Mouse (Mus musculus): ENCODE data around the gene Olfr857. TPM values are rescaled to one million over a fixed set of nuclear protein-coding genes. Genes with fewer than 3 reads are reported as not detected.
"Not testable (repeated sequence)": the region's sequence is repeated elsewhere in the genome, so short reads cannot be mapped to it uniquely, and the experiment has no call there.

The Olfr857 gene
- 0.14 TPM in 1 of 2 replicates, not detected in the other for polyA plus RNA-seq (2012; rRNA removed)

- no peak for DNase-seq (ENCODE audit: extremely low spot score in 1 of 2, low spot score in 1 of 2)
These were observed at the start of gene Olfr857 for GRCm38 (mm10) chr9:19709133-19709532. TSS of gene Olfr857 (plus strand) at chr9:19709433.

- no peak for DNase-seq (ENCODE audit: extremely low spot score in 1 of 2, low spot score in 1 of 2)
These were observed 19.0 kb upstream of the Olfr857 start for GRCm38 (mm10) chr9:19690281-19690680.

GRCm38 (mm10) chr9:19691426-19691825 is 17.8 kb upstream of the Olfr857 start:
- no peak for DNase-seq (ENCODE audit: extremely low spot score in 1 of 2, low spot score in 1 of 2)

DNA sequence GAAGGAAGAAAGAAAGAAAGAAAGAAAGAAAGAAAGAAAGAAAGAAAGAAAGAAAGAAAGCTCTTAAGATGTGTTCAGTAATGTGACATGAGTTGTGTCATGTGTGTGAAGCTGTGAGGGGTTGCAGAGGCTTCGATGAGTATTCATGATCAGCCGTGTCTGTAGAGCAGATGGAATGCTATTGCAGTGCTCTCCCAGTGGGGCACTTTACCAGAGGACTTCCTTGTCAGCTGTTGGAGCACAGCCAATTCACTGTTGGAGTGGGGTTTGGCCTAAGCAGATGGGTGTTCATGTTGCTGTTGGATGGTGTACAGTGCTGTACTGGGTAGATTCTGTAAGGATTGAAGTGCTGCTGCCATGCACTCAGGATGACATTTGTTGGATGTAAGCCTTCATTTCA is 16.8 kb upstream of the Olfr857 start:
- no peak for DNase-seq (ENCODE audit: extremely low spot score in 1 of 2, low spot score in 1 of 2)

GRCm38 (mm10) chr9:19694285-19694684 is 14.9 kb upstream of the Olfr857 start:
- not testable (repeated sequence) for DNase-seq (ENCODE audit: extremely low spot score in 1 of 2, low spot score in 1 of 2)

DNA sequence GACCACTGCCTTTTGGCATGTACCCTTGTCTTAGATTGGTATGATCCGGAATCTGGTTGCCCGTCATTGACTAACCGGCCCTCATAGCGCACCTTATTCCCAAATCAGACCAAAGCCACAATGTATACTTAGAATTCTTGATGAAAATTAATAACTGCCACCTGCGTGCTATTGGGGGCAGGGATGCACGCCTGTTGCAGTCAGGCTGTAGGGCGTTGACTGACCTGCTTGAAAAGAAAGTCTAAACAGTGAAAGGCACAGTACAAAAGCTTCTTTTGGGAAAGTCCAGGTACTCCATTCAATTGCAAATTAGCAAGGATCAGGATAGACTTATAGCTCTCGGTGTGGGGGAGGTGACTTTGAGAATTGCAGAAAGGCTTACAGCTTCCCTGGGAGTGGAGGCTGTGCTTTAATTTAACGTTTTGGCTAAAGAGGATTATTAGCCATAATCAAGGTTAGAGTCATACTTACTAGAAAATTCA is 14.3 kb upstream of the Olfr857 start:
- not testable (repeated sequence) for DNase-seq (ENCODE audit: extremely low spot score in 1 of 2, low spot score in 1 of 2)

DNA sequence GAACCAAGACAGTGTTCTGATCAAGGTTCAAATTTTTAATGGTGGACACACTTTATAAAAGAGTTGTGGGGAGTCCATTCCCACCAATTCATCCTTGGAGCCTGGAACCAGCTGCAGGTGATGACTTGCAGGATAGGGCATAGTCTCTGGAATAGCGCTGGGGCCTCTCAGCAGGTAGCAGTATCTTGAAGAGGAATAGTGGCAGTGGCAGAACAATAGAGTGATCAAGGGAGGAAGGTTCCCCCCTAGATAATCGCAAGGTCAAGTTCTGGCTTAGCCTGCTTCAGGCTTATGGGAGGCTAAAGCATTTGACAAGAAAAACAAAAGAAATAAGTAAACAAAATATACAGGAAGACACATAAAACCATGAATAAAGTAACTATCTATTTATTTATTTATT is 4.7 kb upstream of the Olfr857 start:
- DNase-seq (ENCODE audit: extremely low spot score in 1 of 2, low spot score in 1 of 2), result not testable (repeated sequence)

Other genes starting within 250 kb of the Olfr857 start
- gene Olfr850, start 231.2 kb upstream of the Olfr857 start, polyA plus RNA-seq (2012; rRNA removed), result not detected in 2 replicates
- not detected in 2 replicates for gene Olfr851, start 216.1 kb upstream of the Olfr857 start, polyA plus RNA-seq (2012; rRNA removed)
- gene Olfr853, start 168.4 kb upstream of the Olfr857 start, polyA plus RNA-seq (2012; rRNA removed), result not detected in 2 replicates
- not detected in 2 replicates for gene Olfr854, start 142.1 kb upstream of the Olfr857 start, polyA plus RNA-seq (2012; rRNA removed)
- gene Olfr855, start 126.8 kb upstream of the Olfr857 start, polyA plus RNA-seq (2012; rRNA removed), result not detected in 2 replicates
- gene Zfp317, start 87.3 kb upstream of the Olfr857 start, polyA plus RNA-seq (2012; rRNA removed), result 21.5 and 25.5 TPM in 2 replicates
- not detected in 2 replicates for gene Olfr58, start 70.8 kb downstream of the Olfr857 start, polyA plus RNA-seq (2012; rRNA removed)
- 0.04 and 0.06 TPM in 2 replicates for gene Olfr859, start 95.5 kb downstream of the Olfr857 start, polyA plus RNA-seq (2012; rRNA removed)
- gene Olfr860, start 140.3 kb downstream of the Olfr857 start, polyA plus RNA-seq (2012; rRNA removed), result not detected in 2 replicates
- gene Olfr862, start 178.6 kb downstream of the Olfr857 start, polyA plus RNA-seq (2012; rRNA removed), result not detected in 2 replicates
- gene Olfr77, start 207.4 kb downstream of the Olfr857 start, polyA plus RNA-seq (2012; rRNA removed), result not detected in 2 replicates

Measured in frontal cortex, adult 2 months (tissue).